Mouse (Mus musculus): ENCODE measurements around the gene Gorab.

- no peak for TF ChIP-seq POLR2A (IDR thresholded peaks at IDR 0.05; ENCODE audit: low read depth, low read length)
- TF ChIP-seq CTCF (conservative IDR thresholded peaks at IDR 0.05; ENCODE audit: insufficient read depth, insufficient read length, low read depth, low read length), result no peak
Measured at GRCm38 (mm10) chr1:163439002-163439401, 35.5 kb upstream of the Gorab start.
